Mouse (Mus musculus) 3134 (cell line): ENCODE measurements around the gene Agps.
"Not testable (repeated sequence)": the region's sequence is repeated elsewhere in the genome, so short reads cannot be mapped to it uniquely, and the experiment has no call there.

Experiments
- DNase-seq: peaks from one replicate; pipeline ENCODE4 v3.0.0-alpha.2; 2011; ENCODE audit warnings: low spot score; ENCODE audit not compliant: insufficient read length; ENCODE audit errors: extremely low read depth

The Agps gene

GRCm38 (mm10) chr2:75977752-75978368, 145.9 kb downstream of the Agps start, which contains the start of gene Ttc30a2:
Gene Ttc30a2, minus strand, starts transcription at chr2:75978170.
- DNase-seq = not testable (repeated sequence)
